Mouse (Mus musculus) limb, embryonic 11.5 days (tissue): ENCODE data around the gene Iffo2. TPM values are rescaled to one million over a fixed set of nuclear protein-coding genes. Genes with fewer than 3 reads are reported as not detected.

ENCODE experiments used
- ATAC-seq: fragments of 200-750 bp; cut with Nextera tagmentation; 2 replicates; pipeline ENCODE4 v1.8.0; 2017; ENCODE audit warnings: low read depth; ENCODE audit not compliant: insufficient number of reproducible peaks, low FRiP score, low TSS enrichment
- DNase-seq: peaks from one replicate; pipeline ENCODE4 v3.0.0-alpha.2; 2015; ENCODE audit warnings: low spot score
- H3K27ac ChIP-seq: fragments of 300-500 bp; sonication (generic); replicated peaks from 2 replicates; pipeline ENCODE4 v1.5.1; 2014; ENCODE audit warnings: low read depth, mild to moderate bottlenecking, low read length
- H3K27me3 ChIP-seq: fragments of 300-500 bp; sonication (generic); 2 replicates; pipeline ENCODE4 v1.6.1; 2014; ENCODE audit warnings: mild to moderate bottlenecking, low read length, mixed read lengths; ENCODE audit not compliant: control insufficient read depth, insufficient read depth
- H3K36me3 ChIP-seq: fragments of 300-500 bp; sonication (generic); 2 replicates; pipeline ENCODE4 v1.6.1; 2014; ENCODE audit warnings: mild to moderate bottlenecking, low read length, moderate library complexity, mixed read lengths; ENCODE audit not compliant: control insufficient read depth, insufficient read depth
- H3K4me1 ChIP-seq: fragments of 300-500 bp; sonication (generic); 2 replicates; pipeline ENCODE4 v1.6.1; 2014; ENCODE audit warnings: low read length, mixed read lengths; ENCODE audit not compliant: control insufficient read depth, insufficient read depth
- H3K4me2 ChIP-seq: fragments of 300-500 bp; sonication (generic); 2 replicates; pipeline ENCODE4 v1.6.1; 2014; ENCODE audit warnings: low read depth, mild to moderate bottlenecking, moderate library complexity; ENCODE audit not compliant: severe bottlenecking
- H3K4me3 ChIP-seq: fragments of 300-500 bp; sonication (generic); 2 replicates; pipeline ENCODE4 v1.5.1; 2014; ENCODE audit warnings: low read depth, low read length
- H3K9ac ChIP-seq: fragments of 300-500 bp; sonication (generic); 2 replicates; pipeline ENCODE4 v1.6.1; 2014; ENCODE audit warnings: mild to moderate bottlenecking, low read length
- H3K9me3 ChIP-seq: fragments of 300-500 bp; sonication (generic); 2 replicates; pipeline ENCODE4 v1.6.1; 2016; ENCODE audit warnings: low read length; ENCODE audit not compliant: control insufficient read depth
- WGBS: fragments of 180-500 bp; shearing (Covaris S2); extraction: QIAGEN DNeasy Blood & Tissue Kit; methylation state at CpG from one replicate; pipeline ENCODE4 v1.1.7; 2014; 5-methylcytosine and 5-hydroxymethylcytosine counted together
- polyA plus RNA-seq: library from polyadenylated mRNA; unstranded; fragments of >200 nt; fragmentation: Nextera tagmentation; extraction: Ambion mirVana; gene quantifications from 2 replicates; pipeline ENCODE4 v1.2.1, GENCODE M21; 2014

The Iffo2 gene
- polyA plus RNA-seq, 1 experiment from 2014 or later: 3.9 TPM

DNA sequence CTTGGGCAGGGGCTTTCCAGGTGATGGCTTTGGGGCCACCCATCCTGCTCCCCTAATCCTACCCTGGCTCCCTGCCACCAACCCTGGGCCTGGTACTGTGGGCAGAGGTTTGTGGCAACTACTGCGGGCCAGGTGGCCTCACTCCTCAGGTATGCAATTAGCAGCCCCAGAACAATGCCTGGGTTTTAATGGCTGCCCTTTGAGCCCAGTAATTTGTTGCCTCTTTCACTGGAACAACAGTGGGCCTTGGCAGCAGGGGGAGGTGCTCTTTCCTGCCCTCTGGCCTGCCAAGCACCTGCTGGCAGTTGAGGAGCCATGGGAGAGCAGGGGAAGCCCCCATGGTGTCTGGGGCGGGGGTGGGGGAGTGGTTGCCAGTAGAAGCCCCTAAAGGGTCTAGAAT, 21.3 kb upstream of the Iffo2 start:
- no peak for ATAC-seq
- WGBS: 70% methylated on average over 2 of the region's 2 CpGs
- no peak overlapping the region for H3K9ac ChIP-seq

DNA sequence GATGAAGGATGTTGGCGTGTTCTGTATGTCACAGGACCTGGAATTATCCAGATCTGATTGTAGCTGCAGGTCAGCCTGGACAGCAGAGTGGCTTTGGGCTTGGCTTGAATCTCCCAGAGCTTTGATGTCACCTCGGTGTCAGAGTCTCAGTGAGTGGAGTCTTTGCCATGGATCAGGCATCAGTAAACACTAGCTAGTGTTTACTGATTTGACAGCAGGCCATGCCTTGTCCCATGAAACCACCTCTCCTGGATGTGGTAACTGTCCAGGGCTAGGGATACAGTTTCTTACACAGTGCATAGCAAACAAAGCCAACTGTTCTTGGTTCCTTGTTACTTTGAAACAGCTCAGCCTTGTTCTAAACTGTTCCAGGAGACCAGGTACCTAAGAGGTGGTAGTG, 18.8 kb upstream of the Iffo2 start:
- Histone ChIP-seq H3K4me1 (no peaks in the 10 kb centered on the region), H3K9ac (no peak overlapping the region), H3K27me3 (no peaks in the 10 kb centered on the region), H3K36me3 (no peaks in the 10 kb centered on the region; the same call in 1 of the 2 replicates), H3K27ac (no peak overlapping the region), H3K4me3 (no peak overlapping the region), H3K9me3 (no peaks in the 10 kb centered on the region), H3K4me2 (no peak overlapping the region)
- ATAC-seq (no peak), DNase-seq (no peak)
- WGBS: 72% methylated on average over 2 of the region's 2 CpGs

More for the DNA sequence above, 21.3 kb upstream of the Iffo2 start:
- no peak for DNase-seq
- Histone ChIP-seq H3K4me2 (no peak overlapping the region), H3K36me3 (no peaks in the 10 kb centered on the region; the same call in 1 of the 2 replicates), H3K9me3 (no peaks in the 10 kb centered on the region), H3K27ac (no peak overlapping the region), H3K4me1 (no peaks in the 10 kb centered on the region), H3K27me3 (no peaks in the 10 kb centered on the region), H3K4me3 (no peak overlapping the region)

DNA sequence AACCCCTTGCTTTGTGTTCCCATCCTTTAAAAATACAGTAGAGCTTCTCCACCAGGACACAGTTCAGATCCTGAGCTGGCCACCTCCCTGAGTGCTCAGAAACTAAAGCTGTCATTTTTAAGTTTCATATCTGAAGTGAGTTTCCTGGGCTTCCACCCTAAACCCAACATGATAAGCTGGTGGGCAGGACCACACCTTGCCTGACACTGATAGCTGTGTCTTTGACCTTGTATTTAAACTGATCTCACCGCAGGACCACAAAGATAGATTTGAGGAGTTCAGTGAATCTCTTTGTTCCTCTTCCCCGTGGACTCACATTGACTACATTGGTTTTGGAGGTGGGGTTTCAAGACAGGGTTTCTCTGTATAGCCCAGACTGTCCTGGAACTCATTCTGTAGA, 17.4 kb upstream of the Iffo2 start:
- H3K9me3 ChIP-seq: no peaks in the 10 kb centered on the region
- no peak overlapping the region for H3K27ac ChIP-seq
- DNase-seq (no peak), ATAC-seq (no peak)
- no peak overlapping the region for H3K4me3 ChIP-seq
- no peaks in the 10 kb centered on the region; the same call in 1 of the 2 replicates for H3K36me3 ChIP-seq
- WGBS: 87% methylated on average over 2 of the region's 2 CpGs
- no peak overlapping the region for H3K4me2 ChIP-seq
- no peaks in the 10 kb centered on the region for H3K27me3 ChIP-seq
- H3K4me1 ChIP-seq: no peaks in the 10 kb centered on the region
- H3K9ac ChIP-seq: no peak overlapping the region

DNA sequence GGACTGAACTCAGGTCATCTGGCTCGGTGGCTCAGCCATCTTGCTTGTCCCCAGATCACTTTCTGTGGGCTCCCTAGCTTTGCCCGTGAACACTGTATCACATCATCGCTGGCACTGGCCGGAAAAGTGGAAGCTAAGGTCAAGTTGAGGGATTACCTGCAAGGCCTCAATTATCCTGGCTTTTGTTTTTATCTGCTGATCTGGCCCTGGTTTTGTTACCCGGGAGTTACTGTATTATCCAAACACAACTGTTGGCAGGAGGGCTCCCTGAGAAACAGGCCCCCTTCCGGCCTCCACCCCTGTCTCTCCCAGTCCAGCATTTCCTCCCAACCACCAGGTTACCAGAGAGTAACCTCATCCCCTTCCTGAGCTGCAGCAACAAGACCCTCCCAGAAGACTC, 11.1 kb upstream of the Iffo2 start:
- DNase-seq: no peak
- Histone ChIP-seq H3K36me3 (no peaks in the 10 kb centered on the region; the same call in 1 of the 2 replicates), H3K4me1 (no peaks in the 10 kb centered on the region), H3K27me3 (no peaks in the 10 kb centered on the region), H3K4me3 (no peak overlapping the region), H3K9me3 (no peaks in the 10 kb centered on the region), H3K4me2 (no peak overlapping the region), H3K27ac (no peak overlapping the region), H3K9ac (no peak overlapping the region)
- ATAC-seq: no peak
- 80% methylated on average over 6 of the region's 6 CpGs for WGBS

DNA sequence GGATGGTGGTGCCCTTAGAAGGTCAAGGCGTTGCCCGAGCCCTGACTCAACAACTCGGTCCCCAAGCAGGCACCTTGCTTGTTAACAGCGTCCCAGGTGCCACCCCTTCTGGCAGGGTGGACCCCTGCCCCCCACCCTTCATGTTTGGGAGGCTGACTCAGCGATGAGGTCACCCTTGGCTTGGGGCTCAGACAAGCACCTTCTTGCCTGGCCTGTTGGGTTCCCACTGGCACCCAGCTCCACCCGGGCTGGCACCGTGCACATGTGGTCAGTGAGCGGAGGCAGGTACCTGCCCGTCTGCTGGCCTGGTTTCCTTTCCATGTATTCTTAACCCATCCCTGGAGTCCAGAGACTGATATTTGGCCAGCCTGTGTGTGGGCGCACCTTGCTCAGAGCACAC, 8.4 kb upstream of the Iffo2 start:
- WGBS: 87% methylated on average over 10 of the region's 10 CpGs

DNA sequence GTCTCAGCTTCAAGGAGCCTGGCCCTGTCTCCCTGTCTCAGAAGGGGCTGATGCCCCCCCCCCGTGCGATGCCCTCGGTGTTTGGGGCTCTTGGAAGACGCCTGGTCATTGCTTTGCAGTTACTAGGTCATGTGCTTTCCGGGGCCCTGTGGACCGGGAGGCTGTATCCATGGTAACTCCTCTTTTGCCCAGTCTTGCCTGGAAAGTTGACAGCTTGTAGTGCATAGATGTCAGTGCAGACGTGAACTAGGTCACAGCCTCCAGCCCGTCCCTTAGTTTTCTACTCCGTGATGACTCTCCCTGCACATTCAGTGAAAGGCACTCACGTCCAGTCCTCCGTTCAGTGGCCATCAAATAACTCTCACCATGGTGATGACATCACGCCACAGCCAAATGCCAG, 3.9 kb upstream of the Iffo2 start:
- Histone ChIP-seq H3K4me1 (no peaks in the 10 kb centered on the region), H3K27ac (no peak overlapping the region), H3K4me2 (no peak overlapping the region), H3K36me3 (no peaks in the 10 kb centered on the region; the same call in 1 of the 2 replicates), H3K4me3 (no peak overlapping the region), H3K9ac (no peak overlapping the region), H3K27me3 (no peaks in the 10 kb centered on the region), H3K9me3 (no peaks in the 10 kb centered on the region)
- ATAC-seq (no peak), DNase-seq (no peak)
- WGBS: 84% methylated on average over 12 of the region's 12 CpGs

More for the DNA sequence above, 8.4 kb upstream of the Iffo2 start:
- Histone ChIP-seq H3K36me3 (no peaks in the 10 kb centered on the region; the same call in 1 of the 2 replicates), H3K4me1 (no peaks in the 10 kb centered on the region), H3K27me3 (no peaks in the 10 kb centered on the region), H3K4me3 (no peak overlapping the region), H3K9ac (no peak overlapping the region), H3K27ac (no peak overlapping the region), H3K4me2 (no peak overlapping the region), H3K9me3 (no peaks in the 10 kb centered on the region)
- ATAC-seq (no peak), DNase-seq (no peak)

DNA sequence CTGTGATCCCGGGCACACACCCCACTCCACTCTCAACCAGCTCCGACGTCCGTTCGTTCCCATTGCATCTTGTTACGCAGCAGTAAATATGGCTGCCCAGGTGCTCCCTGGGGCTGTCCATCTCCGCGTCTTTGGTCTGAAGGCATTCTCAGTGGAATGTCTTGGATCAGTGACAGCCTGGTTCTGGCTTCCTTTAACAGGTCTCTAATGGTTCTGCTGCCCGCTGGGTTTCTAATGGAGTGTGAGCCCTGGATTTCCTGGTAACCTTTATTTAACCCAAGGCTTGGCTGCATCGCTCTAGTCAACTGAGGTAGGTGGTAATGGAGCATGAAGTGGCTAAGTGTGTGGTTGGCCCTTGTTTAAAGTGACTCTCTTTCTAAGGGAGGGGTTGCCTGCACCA, 1.7 kb downstream of the Iffo2 start:
- 81% methylated on average over 10 of the region's 10 CpGs for WGBS
- H3K27me3 ChIP-seq: no peaks in the 10 kb centered on the region
- H3K9ac ChIP-seq: no peak overlapping the region
- H3K4me3 ChIP-seq: no peak overlapping the region
- no peaks in the 10 kb centered on the region for H3K9me3 ChIP-seq
- no peak overlapping the region for H3K4me2 ChIP-seq
- H3K4me1 ChIP-seq: no peaks in the 10 kb centered on the region
- no peaks in the 10 kb centered on the region for H3K36me3 ChIP-seq
- no peak for ATAC-seq
- no peak overlapping the region for H3K27ac ChIP-seq
- no peak for DNase-seq

DNA sequence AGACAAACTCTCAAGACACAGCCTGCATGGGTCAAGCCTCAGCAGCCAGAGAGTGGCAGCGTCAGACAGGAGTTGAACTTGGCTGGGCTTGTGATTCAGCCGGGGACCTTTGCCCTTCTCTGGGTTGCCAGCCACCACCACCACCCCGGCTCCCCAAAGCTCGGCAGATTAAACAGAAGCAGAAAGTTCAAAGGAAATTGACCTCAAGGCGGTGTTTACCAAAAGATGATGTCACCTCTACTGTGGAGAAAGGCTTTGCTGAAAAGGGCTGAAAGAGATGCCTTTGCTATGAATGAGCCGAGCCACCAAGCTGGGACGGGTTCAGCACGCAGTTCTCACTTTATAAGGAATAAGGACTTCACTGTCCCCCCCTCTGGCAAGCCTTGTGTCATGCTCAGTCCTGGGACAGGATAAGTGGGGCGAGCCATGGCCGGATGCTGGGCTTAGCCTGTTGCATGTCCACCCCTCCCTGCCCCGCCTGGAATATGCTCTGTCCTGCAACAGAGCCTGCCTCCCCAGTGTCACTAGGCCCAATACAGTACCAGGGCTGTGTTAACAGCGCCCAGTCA, 4.9 kb downstream of the Iffo2 start:
- Histone ChIP-seq H3K4me3 (no peak overlapping the region), H3K9ac (no peak overlapping the region), H3K27ac (no peak overlapping the region), H3K27me3 (no peaks in the 10 kb centered on the region), H3K36me3 (no peaks in the 10 kb centered on the region), H3K4me1 (no peaks in the 10 kb centered on the region), H3K4me2 (no peak overlapping the region), H3K9me3 (no peaks in the 10 kb centered on the region)
- DNase-seq: no peak
- no peak for ATAC-seq
- 39% methylated on average over 12 of the region's 12 CpGs for WGBS

DNA sequence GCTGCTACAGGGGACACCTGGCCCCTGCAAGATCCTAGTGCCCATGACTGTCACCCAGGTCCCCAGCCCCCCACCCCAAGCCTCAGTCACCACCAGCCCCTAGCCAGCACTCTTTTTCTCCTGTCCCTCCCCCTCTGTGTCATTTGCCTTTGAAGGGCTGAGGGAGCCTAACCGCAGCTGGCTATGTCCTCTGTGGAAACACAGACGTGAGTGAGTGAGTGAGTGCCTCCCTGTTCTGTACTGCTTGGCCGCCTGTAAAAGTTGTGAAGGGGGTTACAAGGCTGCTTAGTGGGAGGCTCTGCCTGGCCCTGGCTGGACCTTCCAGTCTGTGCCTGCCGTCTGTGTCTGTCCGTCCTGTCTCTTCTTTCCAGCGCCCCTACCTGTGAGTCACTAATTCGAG, 5.4 kb downstream of the Iffo2 start:
- 54% methylated on average over 7 of the region's 7 CpGs for WGBS
- no peak overlapping the region for H3K4me2 ChIP-seq
- DNase-seq (no peak), ATAC-seq (no peak)
- H3K27me3 ChIP-seq: no peaks in the 10 kb centered on the region
- H3K4me1 ChIP-seq: no peaks in the 10 kb centered on the region
- no peak overlapping the region for H3K27ac ChIP-seq
- H3K4me3 ChIP-seq: no peak overlapping the region
- H3K9ac ChIP-seq: no peak overlapping the region
- no peaks in the 10 kb centered on the region for H3K9me3 ChIP-seq
- H3K36me3 ChIP-seq: no peaks in the 10 kb centered on the region
